Mouse (Mus musculus) heart, embryonic 13.5 days (tissue): ENCODE data around the gene Kat2b. TPM values are rescaled to one million over a fixed set of nuclear protein-coding genes. Genes with fewer than 3 reads are reported as not detected.
"Not testable (repeated sequence)": the region's sequence is repeated elsewhere in the genome, so short reads cannot be mapped to it uniquely, and the experiment has no call there.

Experiments
- ATAC-seq: fragments of 200-750 bp; cut with Nextera tagmentation; 2 replicates; pipeline ENCODE4 v1.8.0; 2017; ENCODE audit warnings: moderate TSS enrichment; ENCODE audit not compliant: insufficient number of reproducible peaks, low FRiP score, low TSS enrichment; ENCODE audit errors: extremely low read depth
- H3K27ac ChIP-seq: fragments of 300-500 bp; sonication (generic); replicated peaks from 2 replicates; pipeline ENCODE4 v1.5.1; 2015; ENCODE audit warnings: moderate library complexity, mild to moderate bottlenecking, inconsistent platforms
- H3K27me3 ChIP-seq: fragments of 300-500 bp; sonication (generic); replicated peaks from 2 replicates; pipeline ENCODE4 v1.6.1; 2015; ENCODE audit warnings: mild to moderate bottlenecking, inconsistent platforms
- H3K36me3 ChIP-seq: fragments of 300-500 bp; sonication (generic); 2 replicates; pipeline ENCODE4 v1.6.1; 2015; ENCODE audit warnings: mild to moderate bottlenecking, inconsistent platforms
- H3K4me1 ChIP-seq: fragments of 300-500 bp; sonication (generic); 2 replicates; pipeline ENCODE4 v1.6.1; 2015; ENCODE audit warnings: inconsistent platforms
- H3K4me2 ChIP-seq: fragments of 300-500 bp; sonication (generic); 2 replicates; pipeline ENCODE4 v1.6.1; 2015; ENCODE audit warnings: inconsistent platforms, mild to moderate bottlenecking, moderate library complexity
- H3K4me3 ChIP-seq: fragments of 300-500 bp; sonication (generic); 2 replicates; pipeline ENCODE4 v1.5.1; 2015; ENCODE audit warnings: moderate library complexity, mild to moderate bottlenecking, inconsistent platforms
- H3K9ac ChIP-seq: fragments of 300-500 bp; sonication (generic); 2 replicates; pipeline ENCODE4 v1.6.1; 2015; ENCODE audit warnings: inconsistent platforms, mild to moderate bottlenecking, moderate library complexity
- H3K9me3 ChIP-seq: fragments of 300-500 bp; sonication (generic); 2 replicates; pipeline ENCODE4 v1.6.1; 2016; ENCODE audit warnings: inconsistent platforms
- WGBS: fragments of 180-500 bp; shearing (Covaris S2); methylation state at CpG from one replicate; pipeline ENCODE4 v1.1.7; 2015; ENCODE audit warnings: mixed read lengths; 5-methylcytosine and 5-hydroxymethylcytosine counted together
- polyA plus RNA-seq: library from polyadenylated mRNA; unstranded; fragments of >200 nt; fragmentation: Nextera tagmentation; extraction: Ambion mirVana; gene quantifications from 2 replicates; pipeline ENCODE4 v1.2.1, GENCODE M21; 2015

The Kat2b gene
- polyA plus RNA-seq, 1 experiment from 2014 or later, result 8.1 TPM

DNA sequence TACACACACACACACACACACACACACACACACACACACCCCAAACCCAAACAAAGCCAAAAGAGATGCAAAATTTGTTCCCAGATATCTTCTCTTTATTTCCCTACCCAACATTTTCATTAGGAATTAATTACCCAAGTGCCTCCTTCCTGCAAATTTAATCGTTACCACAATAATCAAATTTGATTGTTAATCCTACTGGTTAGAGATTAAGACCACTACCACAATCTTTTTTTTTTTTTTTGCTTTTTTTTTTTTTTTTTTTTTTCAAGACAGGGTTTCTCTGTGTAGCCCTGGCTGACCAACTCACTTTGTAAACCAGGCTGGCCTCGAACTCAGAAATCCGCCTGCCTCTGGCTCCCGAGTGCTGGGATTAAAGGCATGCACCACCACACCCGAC lies 4.3 kb downstream of the Kat2b start:
- Histone ChIP-seq H3K4me2 (peak overlapping the region; percentile 97; the same call in 1 of the 2 replicates), H3K27ac (peak overlapping the region; percentile 99), H3K9ac (peak overlapping the region; percentile 78), H3K4me1 (peaks cover 43% of the 10 kb centered on the region)
- 86% methylated on average over 5 of the region's 5 CpGs for WGBS
- H3K36me3 ChIP-seq, H3K9me3 ChIP-seq, H3K27me3 ChIP-seq, H3K4me3 ChIP-seq, ATAC-seq: not testable (repeated sequence)

DNA sequence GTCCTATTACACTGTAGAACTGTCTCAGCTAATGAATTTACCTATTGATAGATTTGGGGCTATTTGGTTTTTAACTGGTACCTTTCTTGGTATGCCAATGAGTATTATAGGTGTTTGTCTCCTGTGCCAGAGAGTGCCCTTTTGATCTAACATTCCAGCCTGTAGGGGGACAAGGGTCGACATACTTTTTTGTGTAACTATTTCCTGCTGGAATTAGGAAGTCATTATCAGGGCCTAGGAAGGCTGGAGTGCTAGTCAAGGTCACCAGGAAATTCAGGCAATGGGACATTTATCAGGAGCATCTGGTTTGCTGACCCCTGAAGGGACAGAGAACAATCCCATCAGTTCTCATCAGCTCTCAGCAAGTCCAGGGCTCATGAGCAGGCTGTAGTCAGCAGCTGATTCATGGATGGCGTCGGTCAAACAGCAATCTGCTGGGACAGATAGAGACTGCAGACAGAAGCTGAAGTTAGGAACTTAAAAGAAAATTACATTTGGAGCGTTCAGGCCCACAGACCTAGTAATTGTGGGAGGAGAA lies 6.4 kb downstream of the Kat2b start:
- Histone ChIP-seq H3K9me3 (no peaks in the 10 kb centered on the region), H3K27me3 (no peaks in the 10 kb centered on the region), H3K36me3 (no peaks in the 10 kb centered on the region), H3K4me1 (peaks cover 56% of the 10 kb centered on the region), H3K4me2 (no peak overlapping the region), H3K4me3 (no peak overlapping the region), H3K27ac (peak overlapping the region; percentile 43; the same call in 1 of the 2 replicates), H3K9ac (no peak overlapping the region)
- WGBS, result 39% methylated on average over 4 of the region's 4 CpGs
- ATAC-seq, result no peak

- H3K9me3 ChIP-seq, result no peaks in the 10 kb centered on the region
- H3K27ac ChIP-seq, result no peak overlapping the region
- 63% methylated on average over 2 of the region's 2 CpGs for WGBS
- H3K4me3 ChIP-seq, result no peak overlapping the region
- no peak for ATAC-seq
- H3K4me1 ChIP-seq, result peaks cover 57% of the 10 kb centered on the region
- H3K36me3 ChIP-seq, result no peaks in the 10 kb centered on the region
- no peaks in the 10 kb centered on the region for H3K27me3 ChIP-seq
- H3K4me2 ChIP-seq, result no peak overlapping the region
- H3K9ac ChIP-seq, result no peak overlapping the region
Measured at GRCm38 (mm10) chr17:53577151-53577550, 10.5 kb downstream of the Kat2b start.

- Histone ChIP-seq H3K27me3 (no peaks in the 10 kb centered on the region), H3K9me3 (no peaks in the 10 kb centered on the region), H3K4me1 (peaks cover 57% of the 10 kb centered on the region), H3K9ac (no peak overlapping the region), H3K36me3 (peaks cover 4% of the 10 kb centered on the region; the same call in 1 of the 2 replicates), H3K27ac (peak overlapping the region; percentile 78), H3K4me2 (no peak overlapping the region), H3K4me3 (no peak overlapping the region)
- ATAC-seq, result no peak
- 53% methylated on average over 5 of the region's 5 CpGs for WGBS
Measured at GRCm38 (mm10) chr17:53577754-53578153, 11.1 kb downstream of the Kat2b start.

DNA sequence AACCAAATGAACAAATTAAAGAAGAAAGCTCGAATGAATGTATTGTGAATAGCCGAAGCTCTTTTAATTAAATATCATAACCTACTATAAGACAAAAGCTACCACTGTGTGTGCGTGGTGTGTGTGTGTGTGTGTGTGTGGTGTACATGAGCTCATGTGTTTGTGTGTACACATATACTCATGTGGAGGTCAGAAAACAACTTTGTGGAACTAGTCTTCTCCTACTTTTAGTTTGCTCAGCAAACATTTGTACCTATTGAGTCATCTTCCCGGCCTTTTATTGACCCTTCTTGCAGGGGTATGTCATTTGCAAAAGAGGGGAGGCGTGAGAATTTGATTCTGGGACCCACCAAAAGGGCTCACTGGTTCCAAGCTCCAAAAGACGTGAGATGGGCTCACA lies 11.6 kb downstream of the Kat2b start:
- Histone ChIP-seq H3K9me3 (no peaks in the 10 kb centered on the region), H3K4me2 (peak overlapping the region; percentile 54), H3K9ac (peak overlapping the region; percentile 37; the same call in 1 of the 2 replicates), H3K4me3 (no peak overlapping the region), H3K27me3 (no peaks in the 10 kb centered on the region), H3K27ac (peak overlapping the region; percentile 78), H3K4me1 (peaks cover 56% of the 10 kb centered on the region), H3K36me3 (peaks cover 4% of the 10 kb centered on the region; the same call in 1 of the 2 replicates)
- 77% methylated on average over 6 of the region's 6 CpGs for WGBS
- ATAC-seq, result no peak

- Histone ChIP-seq H3K36me3 (peaks cover 4% of the 10 kb centered on the region; the same call in 1 of the 2 replicates), H3K4me2 (peak overlapping the region; percentile 54), H3K9ac (peak overlapping the region; percentile 37), H3K27ac (peak overlapping the region; percentile 78), H3K9me3 (no peaks in the 10 kb centered on the region), H3K4me1 (peaks cover 56% of the 10 kb centered on the region), H3K4me3 (no peak overlapping the region), H3K27me3 (no peaks in the 10 kb centered on the region)
- WGBS, result 37% methylated on average over 9 of the region's 9 CpGs
- 0 out of 2 replicates have a peak, but pooled peaks have one; percentile 58 for ATAC-seq
Measured at GRCm38 (mm10) chr17:53578776-53579175, 12.1 kb downstream of the Kat2b start.

- WGBS, result 66% methylated on average over 4 of the region's 4 CpGs
- H3K27me3 ChIP-seq, result no peaks in the 10 kb centered on the region
Measured at GRCm38 (mm10) chr17:53579612-53580011, 13.0 kb downstream of the Kat2b start.

GRCm38 (mm10) chr17:53580237-53580636 lies 13.6 kb downstream of the Kat2b start:
- no peak overlapping the region for H3K9ac ChIP-seq
- ATAC-seq, result no peak

More at GRCm38 (mm10) chr17:53579612-53580011, 13.0 kb downstream of the Kat2b start:
- Histone ChIP-seq H3K4me3 (no peak overlapping the region), H3K9ac (peak overlapping the region; percentile 52; the same call in 1 of the 2 replicates), H3K4me1 (peaks cover 64% of the 10 kb centered on the region), H3K4me2 (no peak overlapping the region), H3K9me3 (no peaks in the 10 kb centered on the region), H3K27ac (peak overlapping the region; percentile 78), H3K36me3 (peaks cover 4% of the 10 kb centered on the region; the same call in 1 of the 2 replicates)
- ATAC-seq, result no peak

DNA sequence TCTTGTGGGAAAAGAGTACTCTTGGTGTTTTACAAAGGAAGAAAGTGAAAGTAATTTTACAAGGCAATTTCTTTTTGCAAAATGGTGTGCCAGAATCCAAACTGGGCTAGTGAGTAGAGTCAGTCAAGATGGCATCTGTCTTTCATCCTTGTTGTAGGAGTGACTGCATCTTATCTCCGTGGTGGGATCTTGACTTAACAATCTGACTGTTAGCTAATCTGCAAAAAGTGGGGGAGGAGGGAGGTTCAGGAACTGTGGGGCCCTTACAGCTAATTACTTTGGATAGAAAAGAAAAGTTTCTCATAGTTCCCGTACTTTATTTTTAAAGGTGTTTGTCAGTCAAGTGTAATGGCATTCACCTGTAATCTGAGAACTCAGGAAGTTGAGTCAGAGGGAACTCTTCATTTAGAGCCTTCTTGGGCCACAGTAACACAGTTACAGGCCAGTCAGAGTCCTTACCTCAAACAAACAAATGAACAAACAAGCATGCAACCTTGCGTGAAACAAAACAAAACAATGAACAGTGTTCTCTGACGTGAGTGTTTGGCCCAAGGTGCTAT lies 15.4 kb downstream of the Kat2b start:
- WGBS, result 47% methylated on average over 4 of the region's 4 CpGs
- no peak for ATAC-seq
- Histone ChIP-seq H3K4me3 (no peak overlapping the region), H3K4me1 (peaks cover 78% of the 10 kb centered on the region), H3K9me3 (no peaks in the 10 kb centered on the region), H3K36me3 (peaks cover 4% of the 10 kb centered on the region; the same call in 1 of the 2 replicates), H3K9ac (no peak overlapping the region), H3K27me3 (no peaks in the 10 kb centered on the region), H3K4me2 (no peak overlapping the region), H3K27ac (no peak overlapping the region)

More at GRCm38 (mm10) chr17:53580237-53580636, 13.6 kb downstream of the Kat2b start:
- no peak overlapping the region for H3K4me3 ChIP-seq
- WGBS, result 58% methylated on average over 3 of the region's 3 CpGs
- H3K4me1 ChIP-seq, result peaks cover 69% of the 10 kb centered on the region
- peaks cover 4% of the 10 kb centered on the region; the same call in 1 of the 2 replicates for H3K36me3 ChIP-seq
- no peaks in the 10 kb centered on the region for H3K9me3 ChIP-seq
- peak overlapping the region; percentile 78; the same call in 1 of the 2 replicates for H3K27ac ChIP-seq
- H3K4me2 ChIP-seq, result no peak overlapping the region
- no peaks in the 10 kb centered on the region for H3K27me3 ChIP-seq

DNA sequence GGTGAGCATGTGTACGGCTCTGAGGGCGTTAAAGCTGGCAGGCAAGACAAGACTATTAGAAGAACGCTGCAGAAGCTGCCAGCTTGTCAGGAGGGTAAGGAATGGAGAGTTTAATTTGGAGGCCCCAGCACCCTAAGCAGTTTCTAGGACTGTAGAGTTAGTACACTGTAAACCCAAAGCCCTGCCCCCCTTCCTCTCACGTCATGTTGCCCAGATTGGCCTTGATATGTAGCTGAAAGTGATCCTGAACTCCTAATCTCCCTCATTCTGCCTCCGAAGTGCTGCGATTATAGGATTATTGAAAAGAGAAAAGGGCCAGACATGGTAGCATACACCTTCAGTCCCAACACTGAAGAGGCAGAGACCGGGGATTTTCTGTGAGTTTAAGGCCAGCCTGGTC lies 16.1 kb downstream of the Kat2b start:
- Histone ChIP-seq H3K9ac (no peak overlapping the region), H3K9me3 (no peaks in the 10 kb centered on the region), H3K36me3 (peaks cover 4% of the 10 kb centered on the region; the same call in 1 of the 2 replicates), H3K27ac (0 out of 2 replicates have a peak overlapping the region, but pooled peaks have one; percentile 32), H3K27me3 (no peaks in the 10 kb centered on the region), H3K4me2 (no peak overlapping the region), H3K4me3 (no peak overlapping the region), H3K4me1 (peaks cover 78% of the 10 kb centered on the region)
- no peak for ATAC-seq
- 83% methylated on average over 7 of the region's 7 CpGs for WGBS

DNA sequence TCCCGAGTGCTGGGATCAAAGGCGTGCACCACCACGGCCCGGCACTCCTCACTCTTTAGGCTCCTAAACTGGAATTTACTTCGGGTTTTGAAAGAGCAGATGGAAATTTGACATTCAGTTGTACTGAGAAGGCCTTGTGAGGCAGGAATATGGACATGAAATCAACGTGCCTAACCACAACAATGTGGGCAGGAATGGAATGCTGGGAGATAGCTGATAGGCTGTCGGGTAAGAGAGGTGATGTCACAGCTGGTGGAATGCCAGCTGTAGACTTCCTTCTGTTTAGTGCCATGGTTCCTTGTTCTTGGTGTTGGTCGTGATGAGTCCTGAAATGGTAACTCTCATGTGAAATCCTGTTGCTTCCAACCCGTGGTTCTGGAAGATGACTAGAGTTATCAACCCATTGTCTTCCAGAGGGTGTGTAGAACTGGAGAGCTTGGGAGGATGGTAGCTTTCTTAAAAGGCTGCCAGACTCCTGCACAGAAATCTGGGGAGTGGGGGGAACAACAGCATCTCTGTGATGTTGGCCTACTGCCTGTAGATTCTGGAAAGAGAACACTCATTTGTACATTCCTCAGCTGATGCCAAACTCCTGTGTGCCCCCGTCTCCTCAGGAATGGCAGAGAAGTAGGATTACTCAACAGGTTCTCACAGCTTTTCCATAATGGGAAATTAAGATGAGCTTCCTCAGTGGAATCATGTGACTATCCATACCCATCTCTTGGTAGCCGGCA lies 17.4 kb downstream of the Kat2b start:
- no peak overlapping the region for H3K9ac ChIP-seq
- no peaks in the 10 kb centered on the region for H3K9me3 ChIP-seq
- H3K27ac ChIP-seq, result peak overlapping the region; percentile 53
- H3K4me3 ChIP-seq, result no peak overlapping the region
- no peak for ATAC-seq
- no peak overlapping the region for H3K4me2 ChIP-seq
- H3K4me1 ChIP-seq, result peaks cover 73% of the 10 kb centered on the region
- WGBS, result 61% methylated on average over 11 of the region's 11 CpGs
- peaks cover 4% of the 10 kb centered on the region; the same call in 1 of the 2 replicates for H3K36me3 ChIP-seq
- no peaks in the 10 kb centered on the region for H3K27me3 ChIP-seq
